Mouse (Mus musculus) limb, embryonic 15.5 days (tissue): ENCODE results near the gene Arl4a. TPM values are rescaled to one million over a fixed set of nuclear protein-coding genes. Genes with fewer than 3 reads are reported as not detected.

Experiments used
- polyA plus RNA-seq: library from polyadenylated mRNA; unstranded; fragments of >200 nt; fragmentation: Nextera tagmentation; extraction: Ambion mirVana; gene quantifications from 2 replicates; pipeline ENCODE4 v1.2.1, GENCODE M21; 2015

Arl4a gene
- polyA plus RNA-seq, 1 experiment from 2014 or later, result 77.8 TPM

Other genes starting within 250 kb of the Arl4a start
- 7.0 and 8.3 TPM in 2 replicates for gene Scin, start 96.2 kb upstream of the Arl4a start, polyA plus RNA-seq
- gene Lsmem1, start 161.5 kb upstream of the Arl4a start, polyA plus RNA-seq, result 1.2 and 3.9 TPM in 2 replicates
- gene Ifrd1, start 210.5 kb upstream of the Arl4a start, polyA plus RNA-seq, result 98.2 and 105 TPM in 2 replicates